Mouse (Mus musculus) frontal cortex, adult 2 months (tissue): Measurements from ENCODE around the gene Lyz2. TPM values are rescaled to one million over a fixed set of nuclear protein-coding genes. Genes with fewer than 3 reads are reported as not detected.

Source experiments
- polyA plus RNA-seq: library from polyadenylated mRNA; depleted of rRNA; stranded (reverse); fragments of >200 nt; gene quantifications from 2 replicates; pipeline ENCODE4 v1.2.3, GENCODE M21; 2012; rRNA removed

The Lyz2 gene
- polyA plus RNA-seq, 1 experiment = 18.9 TPM

Other genes with a start within 250 kb of the Lyz2 start
- gene Lrrc10, start 237.0 kb downstream of the Lyz2 start, polyA plus RNA-seq = not detected in 2 replicates
- gene Cct2, start 218.5 kb downstream of the Lyz2 start, polyA plus RNA-seq = 138 and 146 TPM in 2 replicates
- gene Frs2, start 133.8 kb downstream of the Lyz2 start, polyA plus RNA-seq = 33.4 and 34.2 TPM in 2 replicates
- 55.9 and 57.8 TPM in 2 replicates for gene Yeats4, start 57.8 kb downstream of the Lyz2 start, polyA plus RNA-seq
- not detected in 2 replicates for gene 9530003J23Rik, start 43.6 kb downstream of the Lyz2 start, polyA plus RNA-seq
- 0.16 and 0.23 TPM in 2 replicates for gene Lyz1, start 10.5 kb upstream of the Lyz2 start, polyA plus RNA-seq
- 64.5 and 68.6 TPM in 2 replicates for gene Cpsf6, start 97.7 kb upstream of the Lyz2 start, polyA plus RNA-seq